Mouse (Mus musculus): ENCODE measurements at regions not wholly inside any gene's neighbourhood (a gene's known extent, or its start where the extent isn't known, plus 50 kb on each side); places are given as distances from the start of the nearest gene placed in this dataset.
A peak's percentile ranks its signal among the peaks of the same experiment; 100 is the strongest.

DNA sequence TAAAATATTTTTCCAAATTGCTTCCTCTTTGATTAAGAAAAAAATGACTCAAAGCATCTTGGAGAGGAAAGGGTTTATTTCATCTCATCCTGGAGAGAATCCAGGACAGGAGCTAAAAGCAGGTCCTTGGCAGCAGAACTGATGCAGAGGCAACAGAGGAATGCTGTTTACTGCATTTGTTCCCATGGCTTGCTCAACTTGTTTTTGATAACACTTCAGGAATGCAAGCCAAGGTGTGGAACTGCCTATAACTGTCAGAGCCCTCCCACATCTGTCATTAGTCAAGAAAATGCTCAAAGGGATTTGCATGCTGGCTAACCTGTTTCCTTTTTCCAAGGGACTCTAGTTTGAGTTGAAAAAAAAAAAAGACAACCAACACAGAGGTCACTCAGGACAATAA lies 714.2 kb downstream of the Ets1 start:
- intact Hi-C loops (cut with DNase I) = no loop called here
- peak in 1 of 2 experiments; percentile 6 for DNase-seq

DNA sequence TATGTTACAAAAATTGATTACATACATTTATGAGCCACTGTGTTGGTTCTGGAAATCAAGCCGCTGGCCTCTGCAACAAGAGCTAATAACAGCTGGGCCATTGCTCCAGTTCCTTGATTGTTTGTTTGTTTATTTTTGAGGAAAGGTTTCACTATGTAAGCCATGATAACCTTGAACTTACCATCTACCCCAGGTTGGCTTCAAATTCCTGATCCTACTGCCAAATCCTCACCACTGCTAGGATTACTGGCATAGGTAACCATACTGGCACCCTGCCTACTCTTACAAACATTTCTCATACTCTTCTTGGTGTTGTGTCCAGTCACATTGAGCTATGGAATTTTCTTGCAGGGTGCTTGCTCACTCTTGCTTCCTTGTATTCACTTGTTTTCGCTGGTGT lies 720.6 kb downstream of the Ets1 start:
- intact Hi-C loops (cut with DNase I) = no loop called here
- no peak for DNase-seq

DNA sequence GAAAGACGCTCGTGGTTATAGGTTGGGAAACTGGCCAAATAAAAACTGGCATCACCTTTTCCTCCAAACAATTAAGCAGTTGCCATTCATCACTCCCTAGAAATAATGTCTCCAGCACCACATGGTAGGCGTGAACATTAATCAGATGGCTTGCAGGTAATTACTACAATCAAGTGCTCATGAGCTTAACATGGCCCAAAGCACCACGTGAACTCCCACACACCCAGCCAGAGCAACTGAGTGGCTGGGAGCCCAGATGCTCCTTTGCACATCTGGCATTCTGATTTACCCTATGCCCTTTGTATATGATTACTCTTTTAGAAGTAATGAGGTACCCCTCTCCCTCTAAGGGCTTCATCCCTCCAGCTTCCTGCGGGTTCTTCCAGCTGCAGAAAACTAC lies 724.9 kb downstream of the Ets1 start:
- intact Hi-C loops (cut with DNase I) = no loop called here
- DNase-seq = no peak

DNA sequence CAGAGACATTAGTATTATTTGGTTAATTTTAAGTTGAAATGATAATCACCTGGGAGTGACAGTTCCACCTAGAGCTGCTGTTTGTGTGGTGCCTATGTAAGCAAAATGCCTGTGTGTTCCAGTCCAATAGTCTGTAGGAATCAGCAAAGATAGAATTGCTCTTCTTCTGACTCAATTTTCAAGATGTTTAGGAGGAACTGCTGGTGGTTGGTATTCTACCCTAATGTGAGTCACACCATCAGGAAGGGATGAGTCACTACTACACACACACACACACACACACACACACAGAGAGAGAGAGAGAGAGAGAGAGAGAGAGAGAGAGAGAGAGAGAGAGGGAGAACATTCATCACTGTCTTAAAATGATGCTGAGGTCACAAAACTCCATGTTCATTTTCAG lies 753.1 kb downstream of the Ets1 start:
- intact Hi-C loops (cut with DNase I) = no loop called here
- no peak for DNase-seq

DNA sequence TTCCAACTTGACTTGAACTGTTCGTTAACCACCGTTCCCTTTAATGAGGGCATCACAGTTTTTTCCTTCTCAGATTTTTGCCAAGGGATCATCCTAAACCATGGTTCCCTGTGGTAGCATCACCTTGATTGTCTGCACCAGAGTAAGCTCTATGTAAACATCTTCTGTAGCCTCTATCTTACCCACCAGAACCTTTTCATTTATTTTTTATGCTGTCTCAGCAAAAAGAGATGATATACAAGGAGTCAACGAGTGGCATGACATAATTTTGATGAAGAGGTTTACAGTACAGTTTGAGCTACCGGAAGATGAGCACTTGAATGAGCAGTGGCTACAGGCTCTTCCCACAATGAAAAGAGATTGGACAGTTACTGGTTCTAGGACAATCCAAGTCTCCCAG lies 768.7 kb downstream of the Ets1 start:
- no peak for DNase-seq
- intact Hi-C loops (cut with DNase I) = no loop called here

DNA sequence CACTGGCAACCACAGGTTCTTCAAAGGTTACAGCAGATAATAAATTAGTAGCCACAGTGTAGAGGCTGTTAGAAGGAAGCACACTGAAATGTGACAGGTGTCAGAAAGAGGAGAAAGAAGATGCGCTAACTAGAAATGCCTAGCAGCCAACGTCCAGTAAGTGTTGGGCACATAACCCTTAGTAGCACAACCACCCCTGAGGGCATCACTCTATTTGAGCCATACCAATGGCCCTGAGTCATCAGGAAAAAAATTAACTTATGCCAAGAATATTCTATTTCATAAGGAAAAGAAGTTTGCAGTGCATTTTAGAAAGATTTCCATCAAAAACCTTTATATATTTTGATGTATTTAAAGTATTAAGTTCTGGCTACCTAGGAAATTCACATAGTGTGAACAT lies 771.5 kb downstream of the Ets1 start:
- intact Hi-C loops (cut with DNase I) = no loop called here
- DNase-seq = no peak

DNA sequence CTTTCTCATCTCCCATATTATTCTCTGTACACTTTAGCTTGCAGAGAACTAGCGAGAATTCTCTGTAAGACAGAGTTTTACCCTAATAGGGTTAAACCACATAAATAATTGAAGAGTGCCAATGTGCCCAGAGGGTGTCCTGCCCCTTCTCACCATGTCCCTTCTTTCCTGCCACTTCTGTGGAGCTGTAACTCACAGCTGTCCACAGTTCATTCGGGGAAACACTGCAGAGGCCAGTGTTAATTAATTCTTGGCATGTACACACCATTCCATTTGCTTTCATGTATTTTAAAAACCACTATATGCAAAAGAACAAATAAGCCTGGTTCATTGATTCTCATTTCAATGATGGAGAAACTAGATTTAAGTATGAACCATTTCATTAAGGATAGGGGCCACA lies 787.8 kb downstream of the Ets1 start:
- intact Hi-C loops (cut with DNase I) = no loop called here
- DNase-seq = no peak

DNA sequence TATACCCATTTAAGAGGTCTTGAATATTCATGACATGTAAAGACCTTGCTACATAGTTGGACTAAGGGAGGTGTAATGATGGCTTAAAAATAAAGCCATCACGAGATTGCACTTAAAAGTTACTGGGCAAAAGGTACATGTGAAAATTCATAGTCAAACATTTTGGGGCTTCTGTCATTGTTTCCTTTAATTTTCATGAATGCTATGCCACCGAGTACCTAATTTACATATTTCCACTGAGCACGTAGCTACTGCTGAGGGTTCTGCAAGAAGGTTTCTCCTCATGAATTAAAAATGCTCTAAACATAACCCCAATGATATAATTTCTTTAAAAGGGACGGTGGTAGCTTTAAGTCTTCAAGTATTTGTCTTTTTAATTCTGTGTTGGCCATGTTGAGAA lies 800.4 kb downstream of the Ets1 start:
- intact Hi-C loops (cut with DNase I) = no loop called here
- DNase-seq = no peak

DNA sequence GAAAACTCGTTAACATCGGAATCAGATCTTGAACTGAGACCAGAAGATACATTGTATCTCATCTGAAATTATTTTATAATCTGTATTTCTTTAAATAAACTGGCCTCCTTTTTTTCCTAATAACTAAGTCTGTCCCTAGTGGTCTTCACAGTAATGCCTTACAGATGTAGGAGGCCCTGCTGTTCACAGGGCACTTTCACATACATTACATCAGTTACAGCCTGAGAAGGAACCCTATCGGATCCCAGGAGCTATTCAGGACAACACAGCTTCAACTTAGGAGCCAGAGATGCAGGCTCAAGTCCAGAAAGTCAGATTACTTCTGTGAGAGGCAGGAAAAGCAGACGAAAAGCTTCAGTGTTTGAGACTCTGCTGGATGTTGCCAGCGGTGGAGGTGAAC lies 806.2 kb downstream of the Ets1 start:
- intact Hi-C loops (cut with DNase I) = no loop called here
- DNase-seq = no peak

DNA sequence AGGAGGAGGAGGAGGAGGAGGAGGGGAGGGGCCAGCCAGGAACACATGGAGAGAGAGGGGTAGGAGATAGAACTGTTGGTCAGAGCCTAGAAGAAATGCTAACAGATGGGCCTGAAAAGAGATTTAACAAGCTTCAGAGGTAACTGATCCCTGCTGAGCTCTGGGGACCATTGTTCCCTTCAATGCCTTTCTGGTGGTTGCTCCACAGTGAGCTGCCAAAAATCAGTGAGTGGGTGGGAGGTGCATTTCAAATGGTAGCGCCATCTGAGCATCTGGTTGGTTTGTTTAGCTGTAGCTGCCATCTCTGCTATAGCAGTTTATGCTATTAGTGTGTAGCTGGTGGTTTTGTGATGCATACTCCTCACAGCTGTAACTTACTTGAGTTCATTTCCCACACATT lies 809.9 kb downstream of the Ets1 start:
- DNase-seq = no peak
- intact Hi-C loops (cut with DNase I) = no loop called here

DNA sequence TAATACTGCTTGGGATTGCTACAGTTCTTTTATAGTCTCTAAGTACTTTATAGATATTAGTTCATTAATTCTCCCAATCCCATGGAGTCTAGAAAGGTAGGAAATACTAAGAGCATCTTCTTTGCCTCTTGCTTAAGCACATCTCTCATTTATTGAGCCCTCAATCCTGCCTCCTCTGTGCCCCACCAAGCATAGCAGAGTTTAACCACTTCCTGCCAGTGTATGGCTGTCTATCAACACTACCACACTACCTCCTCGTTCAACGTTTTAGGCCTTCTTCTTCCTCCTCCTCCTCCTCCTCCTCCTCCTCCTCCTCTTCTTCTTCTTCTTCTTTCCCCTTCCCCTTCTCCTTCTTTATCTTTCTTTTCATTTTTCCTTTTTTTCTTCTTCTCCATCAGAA lies 839.1 kb downstream of the Ets1 start:
- intact Hi-C loops (cut with DNase I) = no loop called here
- DNase-seq = no peak

DNA sequence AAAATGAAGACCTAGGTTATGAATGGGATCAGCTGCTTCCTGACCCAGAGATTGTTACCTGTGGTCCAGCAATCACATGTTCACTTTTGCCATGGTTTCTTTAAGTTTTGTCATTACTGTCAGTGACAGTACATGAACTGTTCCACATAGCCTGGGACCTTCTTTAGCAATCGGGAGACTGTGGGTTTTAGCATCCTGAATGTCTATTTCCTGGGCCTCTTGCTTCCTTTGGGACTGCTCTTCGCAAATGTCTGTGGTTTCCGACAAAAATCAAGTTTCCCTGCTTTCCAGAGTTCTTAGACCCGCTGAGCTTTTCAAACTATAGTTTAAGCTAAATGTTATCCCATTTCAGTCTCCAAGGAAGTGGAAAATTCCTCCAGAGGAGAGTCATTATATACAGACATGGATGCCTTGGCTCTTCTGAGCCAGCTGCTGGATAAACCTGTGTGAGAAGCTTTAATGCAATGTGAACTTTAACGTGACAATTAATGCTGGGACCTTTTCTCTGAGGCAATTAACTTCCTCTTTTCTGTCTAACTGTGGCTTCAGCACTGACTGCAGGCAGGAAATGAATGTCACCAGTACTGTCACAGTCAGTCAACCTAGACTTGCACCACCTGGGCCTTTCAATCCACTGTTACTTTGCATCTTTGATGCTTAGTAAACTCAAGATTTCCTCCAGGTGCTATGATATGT lies 847.0 kb downstream of the Ets1 start:
- intact Hi-C loops (cut with DNase I) = no loop called here
- DNase-seq = no peak

DNA sequence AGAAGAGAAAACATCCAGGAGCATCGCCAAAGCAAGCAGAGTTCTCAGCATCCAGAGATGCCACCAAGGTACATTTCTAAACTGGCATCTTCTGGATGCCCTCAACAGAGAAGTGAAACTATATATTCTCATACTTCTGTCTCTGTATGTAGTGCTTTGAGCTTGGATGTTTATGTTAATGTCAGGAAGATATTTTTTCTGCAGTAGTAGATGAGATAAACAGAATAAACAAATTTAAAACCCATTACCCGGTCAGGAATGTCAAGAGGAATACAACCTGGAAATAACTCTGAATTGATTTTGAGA lies 847.5 kb downstream of the Ets1 start:
- DNase-seq = no peak
- intact Hi-C loops (cut with DNase I) = no loop called here

DNA sequence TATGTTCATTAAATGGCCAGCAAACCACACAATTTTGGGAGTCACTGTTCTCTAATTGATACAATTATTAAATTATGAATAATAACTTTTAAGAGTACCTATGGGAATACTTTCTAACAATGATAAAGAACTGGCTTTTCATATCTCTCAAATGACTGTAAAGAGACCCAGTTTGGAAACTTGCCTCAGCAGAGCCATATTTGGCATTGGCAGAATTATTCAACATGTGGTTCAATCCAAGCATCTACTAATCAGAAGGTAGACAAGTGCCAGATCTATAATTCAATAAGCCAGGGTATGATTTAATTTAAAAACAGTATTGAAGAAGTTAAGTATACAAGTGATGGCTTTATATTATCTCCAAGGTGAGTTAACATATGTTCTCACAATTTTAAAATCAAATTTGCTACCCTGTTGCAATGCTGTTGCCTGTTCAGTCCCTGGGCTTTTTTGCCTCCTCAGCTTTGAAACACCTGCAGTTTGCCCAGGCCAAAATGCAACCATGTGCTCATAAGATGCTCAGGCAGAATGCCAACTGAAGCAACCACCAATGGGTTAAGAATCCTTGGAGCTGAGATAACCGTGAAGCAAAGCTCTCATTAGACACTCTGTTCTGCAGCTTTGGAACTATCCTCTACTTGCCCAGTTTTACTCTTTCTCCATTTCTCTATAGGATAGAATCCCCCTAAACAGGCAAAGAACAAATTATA lies 897.2 kb downstream of the Ets1 start:
- intact Hi-C loops (cut with DNase I) = no loop called here
- DNase-seq = no peak

DNA sequence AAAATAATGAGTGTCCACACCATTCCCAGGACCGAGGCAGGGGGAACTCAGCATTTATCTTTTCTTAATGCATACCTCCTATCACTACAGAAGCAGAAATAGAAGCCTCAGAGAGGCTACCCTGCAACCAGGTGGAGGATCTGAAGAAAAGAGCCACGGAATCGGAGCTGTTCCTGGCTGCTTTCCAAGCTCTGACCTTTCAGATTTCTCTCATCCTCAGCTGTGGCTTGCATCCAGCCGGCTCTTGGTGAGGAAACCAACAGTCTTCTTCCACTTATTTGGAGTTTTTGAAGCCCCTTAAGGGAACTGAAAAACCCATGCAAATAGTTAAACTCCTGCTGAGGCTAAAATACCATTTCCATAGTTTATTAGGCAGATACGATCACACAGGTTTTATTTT lies 907.3 kb downstream of the Ets1 start:
- intact Hi-C loops (cut with DNase I) = no loop called here
- DNase-seq = no peak

DNA sequence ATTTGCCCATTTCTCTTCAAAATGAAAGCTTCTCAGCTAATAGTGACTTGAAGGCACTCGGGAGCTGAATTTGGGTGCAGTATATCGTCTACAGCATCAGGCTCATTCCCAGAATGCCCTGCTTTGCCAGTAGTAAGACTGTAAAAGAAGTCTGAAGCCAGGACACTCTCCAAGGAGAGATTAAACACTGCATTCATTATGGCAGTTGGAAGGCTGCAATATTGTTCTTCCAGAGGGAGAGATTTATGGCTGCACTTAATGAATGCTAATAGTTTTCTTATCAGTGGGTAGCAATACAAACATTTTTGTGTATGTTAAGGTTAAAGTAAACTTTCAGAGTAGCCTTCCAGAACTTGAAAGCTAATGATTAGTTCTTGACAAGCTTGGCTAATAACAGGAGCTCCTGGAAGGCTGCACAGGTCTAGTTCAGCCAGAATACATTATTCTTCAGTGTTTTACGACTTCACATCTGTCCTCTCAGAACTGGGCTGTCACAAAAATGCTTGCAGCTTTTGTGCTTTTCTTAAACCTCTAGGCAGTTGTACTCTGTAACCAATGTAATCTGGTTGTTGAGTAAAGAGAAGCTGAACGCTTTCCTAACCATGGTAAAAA lies 910.2 kb downstream of the Ets1 start:
- intact Hi-C loops (cut with DNase I) = no loop called here
- DNase-seq = no peak

DNA sequence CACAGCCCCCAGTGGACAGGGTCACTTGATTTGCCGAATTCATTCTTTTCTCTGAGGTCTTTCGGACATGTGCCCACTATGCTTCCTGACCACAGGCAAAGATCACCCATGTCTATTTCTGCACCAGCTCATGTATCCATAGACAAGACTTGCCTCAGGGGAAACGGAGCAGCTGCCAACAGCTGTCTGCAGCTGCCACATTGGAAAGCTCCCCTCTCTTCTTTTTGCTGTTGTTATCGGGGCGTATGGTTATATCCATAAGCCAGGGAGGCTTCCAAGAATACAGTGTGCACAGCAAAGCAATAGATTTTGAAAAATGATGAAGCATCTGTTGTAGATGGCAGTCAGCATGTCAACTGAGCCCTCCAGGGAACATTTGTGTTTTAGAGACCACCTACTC lies 913.4 kb downstream of the Ets1 start:
- intact Hi-C loops (cut with DNase I) = no loop called here
- DNase-seq = peak; percentile 9 to 13

DNA sequence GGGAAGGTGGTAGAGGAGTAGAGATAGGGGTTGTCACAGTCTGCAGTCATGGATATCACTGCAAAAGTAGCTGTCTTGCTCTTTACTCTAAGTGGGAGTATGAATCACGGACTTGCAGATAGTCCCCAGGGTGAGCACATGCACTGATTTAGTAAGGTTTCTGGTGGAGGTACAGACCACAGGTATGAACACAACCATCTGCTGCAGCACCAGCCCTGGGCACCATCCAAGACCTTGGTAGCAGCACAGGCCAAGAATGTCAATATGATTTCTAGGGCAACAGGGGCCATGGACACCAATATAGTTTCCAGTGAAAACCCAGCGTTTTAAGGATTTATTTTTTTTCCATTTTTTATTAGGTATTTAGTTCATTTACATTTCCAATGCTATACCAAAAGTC lies 913.7 kb upstream of the Kirrel3 start:
- DNase-seq = no peak
- intact Hi-C loops (cut with DNase I) = no loop called here

DNA sequence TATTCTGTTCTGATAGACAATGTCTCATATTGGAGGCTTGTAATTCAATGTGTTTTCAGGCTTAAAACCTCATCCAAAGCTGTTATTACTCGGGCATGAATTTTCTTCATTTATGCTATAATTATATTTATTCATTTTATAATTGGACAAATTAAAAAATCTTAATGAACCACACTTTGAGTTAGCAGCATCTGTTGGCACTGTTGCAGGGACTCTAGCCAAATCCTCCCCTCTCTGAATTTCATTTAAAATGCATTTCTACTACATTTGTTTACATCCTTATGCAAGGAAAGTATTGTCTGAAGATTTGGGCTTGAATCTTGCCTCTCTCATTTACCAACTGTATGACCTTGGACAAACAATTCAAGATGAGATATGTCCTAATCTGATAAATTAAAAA lies 874.2 kb upstream of the Kirrel3 start:
- no peak for DNase-seq
- intact Hi-C loops (cut with DNase I) = no loop called here

DNA sequence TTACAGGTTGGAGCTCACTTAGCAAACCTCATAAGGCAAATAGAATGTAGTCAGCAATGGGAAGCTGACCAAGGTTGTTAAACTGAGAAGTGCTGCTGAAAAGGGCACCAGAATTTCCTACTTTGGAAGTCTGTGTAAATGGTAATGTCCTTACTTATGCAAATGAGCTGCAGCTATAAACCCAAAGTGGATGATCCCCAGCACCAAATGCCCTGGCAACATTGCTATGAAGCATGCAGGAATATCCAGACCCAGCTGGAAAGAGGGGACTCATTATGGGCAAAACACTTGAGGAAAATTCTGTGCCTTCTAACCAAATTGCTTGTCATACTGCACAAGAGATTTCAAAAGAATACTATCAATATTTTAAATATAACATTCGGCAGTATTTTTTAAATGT lies 861.3 kb upstream of the Kirrel3 start:
- no peak for DNase-seq
- intact Hi-C loops (cut with DNase I) = no loop called here

DNA sequence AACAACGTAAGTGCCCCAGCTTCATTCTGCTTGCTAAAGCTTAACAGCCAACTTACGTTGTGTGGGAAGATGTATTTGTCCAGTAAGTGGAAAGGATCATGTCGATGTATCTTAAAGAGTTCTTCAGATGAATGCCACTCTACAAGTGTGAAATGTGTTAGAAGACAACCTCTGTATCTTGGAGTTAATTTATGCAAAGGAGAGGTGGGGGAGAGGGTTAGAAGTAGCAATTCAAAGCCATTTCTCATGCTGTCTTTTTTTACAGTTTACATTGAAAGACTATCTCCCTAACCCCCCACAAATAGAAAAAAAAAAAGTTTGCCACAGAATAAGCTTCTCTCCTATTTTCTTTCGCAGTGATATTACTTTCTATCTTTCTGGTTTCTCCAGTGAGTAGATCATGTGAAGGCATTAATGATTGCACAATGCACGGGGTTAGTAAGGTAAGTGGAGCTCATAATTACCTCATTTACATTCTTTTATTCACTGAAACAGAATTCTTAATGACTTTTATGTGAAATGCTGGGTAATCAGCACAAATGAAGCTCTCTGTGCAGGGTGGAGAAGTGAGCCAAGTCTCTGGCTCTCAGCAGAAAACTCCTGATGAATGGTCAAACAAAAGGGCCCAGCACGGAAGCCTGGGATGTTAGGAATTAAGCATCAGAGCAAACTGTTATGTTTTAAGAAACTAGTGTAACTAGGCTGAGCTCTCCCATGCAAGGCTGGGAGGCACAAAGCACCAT lies 855.8 kb upstream of the Kirrel3 start:
- no peak for DNase-seq
- intact Hi-C loops (cut with DNase I) = no loop called here

DNA sequence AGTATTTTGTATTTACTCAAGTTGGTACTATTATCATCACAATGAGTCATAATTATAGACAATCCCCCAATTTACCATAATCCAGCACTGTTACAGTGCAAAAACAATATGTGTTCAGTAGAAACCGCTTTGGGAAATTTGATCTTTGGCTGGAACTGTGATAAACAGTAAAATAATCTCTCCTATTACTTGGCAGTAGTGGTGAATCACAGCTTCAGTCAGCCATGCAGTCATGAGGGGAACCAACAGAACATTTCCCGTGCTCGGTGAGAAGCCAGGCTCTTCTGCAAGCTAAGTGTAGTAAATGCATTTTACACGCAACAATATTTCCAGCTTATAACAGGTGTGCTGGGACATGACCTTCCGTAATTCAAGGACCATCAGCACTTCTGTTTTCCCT lies 822.7 kb upstream of the Kirrel3 start:
- intact Hi-C loops (cut with DNase I) = no loop called here
- no peak for DNase-seq

Measured in heart, postnatal 36 days (tissue).